Mouse (Mus musculus): ENCODE results near the gene Scn4a.
"Not testable (repeated sequence)": the region's sequence is repeated elsewhere in the genome, so short reads cannot be mapped to it uniquely, and the experiment has no call there.

The Scn4a gene

DNA sequence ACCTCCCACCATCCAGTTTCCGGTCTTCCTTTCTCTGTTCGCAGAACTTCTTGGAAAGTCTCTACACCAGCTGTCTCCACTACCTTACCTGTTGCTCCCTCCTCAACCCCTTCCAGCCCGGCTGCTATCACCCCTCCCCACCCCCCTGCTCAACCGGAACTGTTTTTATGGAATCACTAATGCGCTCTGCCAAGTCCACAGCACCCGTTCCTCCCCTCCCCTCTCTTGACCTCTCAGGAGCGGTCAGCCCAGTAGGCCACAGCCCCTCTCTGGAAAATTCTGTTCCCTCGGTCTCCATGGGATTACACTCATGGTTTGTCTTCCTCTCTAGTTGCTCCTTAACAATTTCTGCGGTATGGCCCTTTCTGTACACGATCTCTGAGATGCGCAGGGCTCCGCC is at the start of gene Scn4a:
Scn4a (minus strand) TSS at position 101 of the 400 bp plus-strand sequence.
- no peak for DNase-seq (ENCODE audit: low read depth, low spot score)

DNA sequence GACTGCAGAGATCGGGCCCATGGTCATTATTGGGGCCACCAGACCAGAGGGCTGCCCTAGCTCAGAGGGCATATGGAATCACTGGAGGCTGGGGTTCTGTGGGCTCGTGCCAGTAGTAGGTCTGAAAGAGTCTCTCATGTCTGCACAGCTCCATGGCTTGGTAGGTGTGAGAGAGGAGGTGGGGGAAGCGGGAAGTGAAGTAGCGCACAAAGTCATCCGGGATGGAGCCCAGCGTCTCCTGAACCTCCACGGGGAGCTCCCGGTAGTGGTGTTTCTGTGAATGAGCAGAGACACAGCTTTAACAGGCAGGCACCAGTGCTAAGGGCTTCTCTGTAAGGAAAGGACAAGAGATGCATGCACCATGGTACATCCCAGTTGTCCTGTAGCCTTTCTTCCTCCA is 45.4 kb upstream of the Scn4a start:
- DNase-seq (ENCODE audit: low read depth, low spot score) = no peak

DNA sequence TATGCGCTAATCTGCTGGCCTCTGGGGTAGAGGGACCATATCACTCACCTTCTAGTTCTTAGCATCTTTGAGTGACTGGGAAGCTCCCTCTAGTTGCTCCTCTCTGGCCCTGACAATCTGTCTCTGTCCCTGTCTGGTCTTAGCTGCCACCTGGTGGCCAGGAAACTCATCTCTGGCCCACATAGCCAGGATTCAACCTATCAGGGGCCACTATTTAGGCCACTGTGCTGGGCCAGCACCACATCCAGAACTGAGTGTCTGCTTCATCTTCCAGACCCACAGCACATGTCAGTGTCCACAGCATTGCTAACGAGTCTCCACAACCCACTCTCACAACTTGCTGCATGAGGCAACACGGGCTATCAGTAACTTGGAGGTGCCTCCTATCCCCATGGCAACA is 44.6 kb upstream of the Scn4a start:
- no peak for DNase-seq (ENCODE audit: low read depth, low spot score)

DNA sequence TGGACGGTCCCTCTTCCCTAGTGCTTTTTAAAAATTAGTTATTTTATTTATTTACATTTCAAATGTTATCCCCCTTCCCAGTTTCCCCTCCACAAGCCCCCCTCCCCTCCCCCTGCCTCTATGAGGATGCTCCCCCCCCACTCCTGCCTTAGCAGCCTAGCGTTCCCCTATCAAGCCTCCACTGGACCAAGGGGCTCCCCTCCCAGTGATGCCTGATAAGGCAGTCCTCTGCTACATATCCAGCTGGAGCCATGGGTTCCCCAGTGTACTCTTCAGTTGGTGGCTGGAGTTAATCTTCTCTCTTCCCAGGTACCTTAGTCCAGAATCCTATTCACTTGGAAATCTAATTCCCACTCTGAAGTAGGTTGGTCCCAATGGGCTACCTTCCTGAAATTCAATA is 41.0 kb upstream of the Scn4a start:
- DNase-seq (ENCODE audit: low read depth, low spot score) = not testable (repeated sequence)

DNA sequence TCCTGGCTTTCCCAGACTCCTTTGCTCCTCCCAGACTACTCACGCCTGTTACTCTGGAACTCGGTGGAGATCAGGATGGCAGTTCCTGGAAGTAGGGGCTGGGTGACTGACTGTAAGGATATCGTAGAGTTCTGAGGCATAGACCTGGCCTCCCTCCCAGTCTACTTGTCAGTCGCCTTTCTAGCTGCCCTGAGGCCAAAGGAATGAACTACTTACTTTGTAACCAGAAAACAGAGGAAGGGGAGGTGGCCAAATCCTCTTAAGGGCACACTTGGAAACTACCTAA is 40.2 kb upstream of the Scn4a start:
- DNase-seq (ENCODE audit: low read depth, low spot score) = no peak

DNA sequence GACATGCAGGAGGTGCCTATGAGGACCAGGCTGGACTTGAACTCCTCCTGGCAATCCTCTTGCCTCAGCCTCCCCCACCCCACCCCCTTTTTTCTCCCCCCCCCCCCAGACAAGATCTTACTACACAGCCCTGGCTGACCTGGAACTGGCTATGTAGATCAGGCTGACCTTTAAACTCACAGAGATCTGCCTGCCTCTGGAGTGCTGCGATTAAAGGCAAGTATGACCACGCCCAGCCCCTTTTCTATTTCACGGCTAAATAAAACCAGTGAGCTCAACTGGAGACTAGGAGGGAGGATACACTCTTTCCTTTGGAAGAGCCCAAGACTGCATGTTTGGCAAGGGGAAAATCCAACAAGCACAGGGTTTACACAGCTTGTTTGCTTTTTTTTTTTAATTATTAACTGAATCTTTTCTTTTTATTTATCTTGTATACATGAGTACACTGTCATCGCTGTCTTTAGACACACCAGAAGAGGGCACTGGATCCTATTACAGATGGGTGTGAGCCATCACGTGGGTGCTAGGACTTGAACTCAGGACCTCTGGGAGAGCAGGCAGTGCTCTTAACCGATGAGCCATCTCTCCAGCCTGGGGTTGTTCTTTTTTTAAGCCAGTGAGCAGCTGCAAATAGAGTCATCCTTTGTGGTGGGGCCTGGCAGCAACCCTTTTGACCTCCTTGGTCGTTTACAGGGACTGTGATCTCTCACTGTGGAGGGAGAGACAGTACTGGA is 39.7 kb upstream of the Scn4a start:
- DNase-seq (ENCODE audit: low read depth, low spot score) = no peak

DNA sequence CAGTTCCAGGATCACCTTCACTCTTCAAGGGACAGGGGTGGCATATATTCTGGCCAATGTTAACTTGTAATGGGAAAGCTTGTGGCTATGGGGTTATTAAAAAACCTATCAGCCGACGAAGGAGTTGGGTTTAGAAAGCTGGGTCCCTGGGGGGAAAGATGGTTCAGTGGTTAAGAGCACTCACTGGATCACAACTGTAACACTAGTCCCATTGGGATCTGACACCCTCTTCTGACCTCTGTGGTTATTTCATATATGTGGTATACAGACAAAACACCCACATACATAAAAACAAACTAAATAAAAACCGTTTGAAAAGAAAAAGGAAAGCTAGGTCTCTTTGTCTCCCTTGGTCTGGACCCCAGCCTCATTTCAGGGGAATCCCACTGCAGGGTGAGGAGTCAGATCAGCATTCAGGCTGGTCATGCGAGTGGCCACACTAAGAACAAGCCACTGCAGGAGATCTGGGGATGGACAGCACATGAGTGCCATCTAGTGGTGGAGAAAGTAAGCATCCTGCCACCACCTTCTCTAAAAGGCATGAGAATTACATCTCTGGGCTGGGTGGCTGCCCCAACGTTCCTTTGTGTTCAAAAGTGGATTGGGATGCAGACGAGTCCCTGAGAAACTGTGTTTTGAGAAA is 38.6 kb upstream of the Scn4a start:
- DNase-seq (ENCODE audit: low read depth, low spot score) = peak; percentile 34

DNA sequence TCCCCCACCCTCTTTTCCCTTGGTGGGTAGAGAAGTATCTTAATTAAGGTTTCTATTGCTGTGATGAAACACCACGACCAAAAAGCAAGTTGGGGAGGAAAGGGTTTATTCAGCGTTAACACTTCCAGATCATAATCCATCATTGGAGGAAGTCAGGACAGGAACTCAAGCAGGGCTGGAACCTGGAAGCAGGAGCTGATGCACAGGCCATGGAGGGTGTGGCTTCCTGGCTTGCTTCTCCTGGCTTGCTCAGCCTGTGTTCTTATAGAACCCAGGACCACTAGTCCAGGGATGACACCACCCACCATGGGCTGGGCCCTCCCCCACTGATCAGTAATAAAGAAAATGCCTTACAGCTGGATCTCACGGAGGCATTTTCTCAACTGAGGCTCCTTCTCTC is 37.7 kb upstream of the Scn4a start:
- no peak for DNase-seq (ENCODE audit: low read depth, low spot score)

DNA sequence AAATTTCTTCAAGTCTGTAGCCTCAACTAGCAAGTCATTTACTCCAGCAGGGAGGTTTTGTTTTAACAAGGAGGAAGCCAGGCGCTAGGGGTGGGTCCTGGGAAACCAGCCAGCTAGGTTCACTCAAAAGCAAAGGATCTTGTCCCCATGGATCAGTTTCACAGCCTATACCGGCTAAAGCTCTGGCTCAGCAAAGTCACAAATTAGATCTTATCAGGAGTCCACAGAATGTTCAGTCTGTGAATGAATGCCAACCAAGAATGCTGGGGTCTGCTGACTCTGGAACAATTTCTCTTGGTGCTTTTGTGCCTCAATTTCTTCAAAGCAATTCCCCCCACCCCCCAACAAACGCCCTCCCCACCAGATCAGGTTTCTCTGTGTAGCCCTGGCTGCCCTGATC is 36.5 kb upstream of the Scn4a start:
- DNase-seq (ENCODE audit: low read depth, low spot score) = no peak

DNA sequence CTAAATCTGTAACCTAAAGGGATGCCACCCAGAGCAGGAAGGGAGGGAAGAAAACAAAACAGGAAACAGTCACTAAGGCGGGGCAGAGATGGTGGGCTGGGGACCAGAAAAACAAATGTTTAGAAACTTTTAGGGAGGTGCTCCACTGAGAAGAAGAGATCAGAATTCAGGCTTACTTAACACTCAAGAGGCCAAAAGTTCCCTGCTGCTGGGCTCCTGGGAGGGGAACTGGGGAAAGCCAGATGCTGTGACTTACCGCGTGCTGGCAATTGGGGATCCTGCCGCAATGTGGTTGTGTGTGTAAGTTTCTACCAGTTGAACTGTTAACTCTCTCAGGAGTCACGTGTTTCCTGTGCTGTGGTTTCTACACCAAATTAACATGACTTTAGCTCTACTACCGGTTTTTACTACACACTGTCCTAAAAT is 34.7 kb upstream of the Scn4a start, which contains the start of gene Icam2:
Icam2 (minus strand) TSS at position 285 of the 426 bp plus-strand sequence.
- no peak for DNase-seq (ENCODE audit: low read depth, low spot score)

DNA sequence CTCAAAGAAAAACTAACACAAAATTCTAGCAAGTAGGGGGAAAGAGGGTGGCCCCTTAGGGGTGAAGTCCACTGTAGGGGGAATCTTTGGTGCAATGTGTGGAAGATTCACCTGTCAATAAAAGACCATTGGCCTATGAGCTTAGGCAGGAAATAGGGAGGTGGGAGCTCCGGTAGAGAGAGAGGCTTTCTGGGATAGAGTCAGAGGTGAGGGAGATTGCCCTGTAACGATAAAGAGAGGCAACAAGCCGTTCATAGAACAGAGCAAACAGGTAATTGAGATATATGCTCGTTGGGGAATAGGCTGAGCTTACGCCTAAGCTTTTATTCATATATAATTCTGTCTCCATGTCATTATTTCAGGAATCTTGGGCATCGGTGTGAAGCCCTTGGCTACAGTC is 33.9 kb upstream of the Scn4a start:
- DNase-seq (ENCODE audit: low read depth, low spot score) = no peak

DNA sequence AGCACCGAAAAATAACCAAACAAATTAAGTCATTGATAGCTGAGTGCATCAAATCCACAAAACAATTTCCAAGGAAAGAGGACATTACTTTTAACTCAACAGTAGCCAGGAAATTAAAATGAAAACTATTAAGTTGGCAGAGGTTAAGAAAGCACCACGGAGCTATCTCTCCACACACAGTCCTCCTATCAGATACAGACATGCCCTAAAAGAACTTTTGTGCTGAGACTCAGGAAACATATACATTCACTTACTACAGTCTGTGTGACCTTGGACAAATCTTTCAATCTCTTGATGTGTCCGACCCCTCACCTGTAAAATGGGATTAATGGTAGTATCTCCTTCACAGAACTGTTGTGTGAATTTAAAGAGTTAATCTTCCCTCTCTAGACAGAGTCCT is 33.3 kb upstream of the Scn4a start:
- DNase-seq (ENCODE audit: low read depth, low spot score) = no peak

DNA sequence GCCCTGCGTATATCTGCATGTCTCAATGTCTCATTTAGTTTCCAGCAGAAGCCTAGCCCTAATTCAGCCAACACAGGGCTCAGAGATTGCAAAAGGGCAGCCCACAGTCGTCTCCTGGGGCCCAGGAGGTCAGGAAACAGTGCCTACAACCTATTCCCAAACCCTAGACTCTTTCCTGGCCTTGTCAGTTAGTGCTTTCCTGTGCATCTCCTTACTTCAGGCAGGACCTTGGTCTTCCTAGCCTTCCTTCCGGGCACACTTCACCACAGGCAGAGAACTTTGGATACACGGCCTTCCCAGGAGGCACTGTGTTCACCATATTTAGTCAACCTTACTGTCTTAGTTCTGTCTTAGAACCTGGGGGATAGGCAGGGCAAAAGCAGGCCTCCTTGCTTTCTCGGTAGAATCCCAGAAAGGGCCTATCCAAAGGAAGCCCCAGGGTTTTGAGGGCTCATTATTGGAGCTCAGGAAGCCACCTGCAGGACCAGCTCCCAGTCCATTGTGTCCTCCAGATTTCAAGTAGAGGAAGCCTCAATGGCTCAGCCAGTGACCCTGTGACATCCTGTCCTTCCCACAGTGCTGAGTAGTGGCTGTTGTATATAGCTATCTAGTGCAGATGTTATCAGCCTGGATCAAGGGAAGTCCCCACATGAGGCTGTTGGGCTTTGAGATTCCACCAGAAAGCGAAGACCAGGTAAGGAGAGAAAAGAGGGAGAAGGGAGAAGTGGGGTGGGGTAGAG is 30.1 kb upstream of the Scn4a start:
- DNase-seq (ENCODE audit: low read depth, low spot score) = no peak

DNA sequence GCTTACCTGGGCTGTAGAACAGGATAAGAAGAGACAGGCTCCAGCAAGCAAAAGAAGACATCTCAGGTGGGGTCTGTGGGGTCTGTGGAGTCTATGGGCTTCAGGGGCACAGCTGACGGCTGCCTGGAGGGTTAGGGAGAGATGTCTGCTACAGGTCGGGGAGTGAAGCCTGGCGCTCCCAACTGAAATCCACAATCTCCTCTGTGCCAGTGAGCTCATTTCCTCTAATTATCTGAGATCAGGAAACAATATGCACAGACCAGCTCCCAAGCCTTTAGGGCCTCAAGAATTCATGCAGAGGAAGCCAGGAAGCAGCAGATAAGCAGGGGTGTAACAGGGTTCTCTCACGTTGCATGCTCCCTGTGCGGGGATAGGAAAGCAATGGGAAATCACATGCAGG is 29.3 kb upstream of the Scn4a start:
- no peak for DNase-seq (ENCODE audit: low read depth, low spot score)

DNA sequence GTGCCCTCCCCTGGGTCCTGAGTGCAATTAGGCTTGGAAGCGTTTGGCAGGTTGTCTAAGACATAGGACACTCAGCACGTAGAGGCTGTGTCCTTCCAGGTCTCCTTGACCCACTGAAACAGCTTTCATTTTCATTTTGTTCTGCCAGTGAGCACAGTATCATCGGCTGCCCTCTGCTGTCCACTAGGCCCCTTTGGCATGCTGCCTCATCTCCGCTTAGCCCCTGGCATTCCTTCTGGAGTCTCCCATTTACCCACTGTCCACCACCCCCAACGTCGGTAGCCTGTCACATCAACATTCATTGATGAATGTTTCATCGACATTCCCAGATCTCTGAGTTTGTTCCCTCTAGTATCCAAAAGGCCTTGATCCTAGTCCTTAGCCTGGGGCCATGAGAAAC is 28.8 kb upstream of the Scn4a start:
- no peak for DNase-seq (ENCODE audit: low read depth, low spot score)

DNA sequence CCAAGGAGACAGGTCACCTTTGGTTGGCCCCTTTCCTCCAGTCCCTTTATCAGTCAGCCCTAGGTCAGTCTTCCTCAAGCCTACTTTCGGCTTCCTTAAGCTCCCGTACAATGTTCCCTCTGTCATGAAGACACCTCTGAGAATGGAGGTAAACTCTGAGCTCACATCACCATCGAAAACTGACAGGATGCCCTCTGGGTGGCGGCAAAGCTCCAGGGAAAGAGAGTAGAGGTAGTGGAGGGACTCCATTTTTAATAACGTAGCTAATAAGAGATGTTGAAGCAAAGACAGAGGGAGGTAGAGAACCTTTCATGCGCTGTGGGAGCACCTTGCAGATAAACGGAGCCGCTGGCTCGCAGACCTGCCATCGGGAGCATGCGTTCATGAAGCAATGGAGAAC is 27.9 kb upstream of the Scn4a start:
- DNase-seq (ENCODE audit: low read depth, low spot score) = no peak

DNA sequence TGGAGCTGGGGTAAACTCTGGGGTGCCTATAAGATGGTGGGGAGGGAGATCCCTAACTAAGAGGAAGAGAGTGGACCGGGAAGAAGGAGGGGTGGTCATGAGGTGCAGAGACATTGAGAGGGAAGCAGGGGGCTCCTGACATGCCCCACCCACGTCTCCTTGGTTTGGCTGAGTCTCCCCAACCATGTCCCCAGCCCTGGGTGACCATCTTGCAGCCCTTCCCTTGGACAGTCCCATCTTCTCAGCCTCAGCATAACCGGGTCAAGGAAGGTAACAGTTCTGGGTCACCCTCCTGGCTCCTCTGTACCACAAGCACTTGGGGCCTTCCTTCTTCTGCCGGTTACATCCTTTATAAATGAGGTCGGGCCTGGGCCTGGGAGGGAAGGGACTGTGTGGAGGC is 21.9 kb upstream of the Scn4a start:
- DNase-seq (ENCODE audit: low read depth, low spot score) = no peak

DNA sequence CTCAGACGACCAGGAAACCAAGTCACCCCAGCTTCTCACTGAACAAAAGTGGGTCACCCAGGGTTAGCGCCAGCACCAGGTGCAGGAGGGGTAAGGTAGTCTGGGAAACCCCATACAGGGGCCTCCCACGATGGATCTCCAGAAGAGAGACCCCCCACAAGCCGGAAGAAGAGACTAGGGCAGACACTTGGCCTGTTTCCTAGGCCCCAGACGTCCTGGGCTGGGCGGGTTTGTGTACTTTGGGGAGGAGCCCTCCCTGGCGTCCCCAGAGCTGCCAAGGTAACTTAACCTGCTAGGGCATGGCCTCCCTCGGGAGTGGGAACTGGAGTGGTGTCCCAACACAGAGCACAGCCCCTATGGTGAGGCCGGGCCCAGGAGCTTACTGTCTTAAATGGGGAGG is 21.5 kb upstream of the Scn4a start:
- no peak for DNase-seq (ENCODE audit: low read depth, low spot score)

DNA sequence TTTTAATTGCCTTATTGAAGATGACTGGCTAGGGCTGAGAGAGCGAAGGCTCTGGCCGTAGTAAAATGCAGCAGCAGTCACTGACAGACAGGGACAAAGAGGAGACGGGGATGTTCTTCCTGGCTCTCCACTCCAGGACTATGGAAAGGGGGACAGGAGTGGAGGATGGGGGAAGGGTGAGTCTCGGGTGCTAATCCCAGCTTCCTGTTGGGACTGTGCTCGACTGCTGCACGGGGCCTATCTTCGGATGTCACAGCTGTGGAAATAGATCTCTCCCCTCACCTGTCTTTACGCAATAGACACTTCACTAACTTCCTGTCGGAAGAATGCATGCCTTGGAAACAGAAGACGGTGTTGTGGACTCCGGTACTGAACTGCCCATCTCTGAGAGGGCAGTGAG is 20.9 kb upstream of the Scn4a start:
- DNase-seq (ENCODE audit: low read depth, low spot score) = no peak

DNA sequence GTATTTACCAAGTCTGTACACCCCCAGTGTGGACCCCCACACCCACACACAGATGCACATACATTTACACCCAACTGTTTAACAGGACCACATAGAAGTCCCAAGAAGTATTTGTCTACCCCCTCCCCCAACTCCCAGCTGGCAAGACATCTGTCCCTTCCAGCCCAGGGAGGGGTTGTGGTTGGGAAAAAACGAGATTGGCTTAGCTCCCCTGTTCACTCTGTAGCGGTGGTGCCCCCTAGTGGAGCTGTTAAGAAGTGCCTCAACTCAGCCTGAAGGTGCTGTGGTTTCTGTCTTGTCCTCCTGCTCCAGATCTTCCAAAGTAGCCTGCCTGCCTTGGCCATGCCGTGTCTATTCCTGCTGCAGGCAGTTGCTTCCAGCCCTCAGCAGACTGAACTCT is 13.2 kb upstream of the Scn4a start:
- peak; percentile 4 for DNase-seq (ENCODE audit: low read depth, low spot score)

DNA sequence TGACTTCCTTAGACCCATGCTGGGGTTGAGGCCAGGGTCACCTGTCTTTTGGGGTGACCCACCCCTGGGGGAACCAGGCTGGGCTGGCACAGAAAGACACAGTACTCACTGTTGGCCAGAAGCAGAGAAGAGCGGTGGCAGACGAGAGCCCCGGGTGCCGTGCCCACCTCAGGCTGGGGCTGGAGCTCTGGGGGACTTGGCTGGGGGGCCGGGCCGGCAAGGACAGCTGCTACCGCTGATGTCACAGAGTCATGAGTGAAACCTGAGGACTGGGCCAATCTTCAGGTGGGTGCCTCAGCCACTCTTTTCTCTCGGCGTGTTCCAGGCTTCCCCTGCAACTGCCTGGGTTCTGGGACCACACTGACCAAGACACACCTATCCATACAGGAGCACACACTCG is 12.3 kb upstream of the Scn4a start, which contains the start of gene Prr29:
Prr29 (plus strand) TSS at position 107 of the 400 bp plus-strand sequence.
- no peak for DNase-seq (ENCODE audit: low read depth, low spot score)

DNA sequence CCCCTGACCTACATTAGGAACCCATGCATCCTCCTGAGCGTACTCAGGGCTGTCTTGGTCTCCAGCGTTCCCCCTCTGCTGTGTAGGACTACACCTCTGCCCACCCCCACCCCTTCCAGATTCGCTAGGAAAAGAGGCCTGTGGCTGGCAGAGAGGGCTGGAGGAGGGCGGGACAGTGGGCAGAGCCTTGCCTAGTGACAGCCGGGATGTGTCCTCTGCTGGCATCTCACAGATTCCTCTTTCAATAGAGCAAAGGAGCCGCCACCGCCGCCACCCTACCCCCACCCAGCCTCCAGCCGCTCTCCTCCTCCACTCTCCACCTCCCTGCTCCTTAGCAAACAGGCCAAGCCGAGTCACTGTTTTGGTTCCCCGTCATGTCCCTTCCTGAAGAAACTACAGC is 11.6 kb upstream of the Scn4a start:
- DNase-seq (ENCODE audit: low read depth, low spot score) = no peak

DNA sequence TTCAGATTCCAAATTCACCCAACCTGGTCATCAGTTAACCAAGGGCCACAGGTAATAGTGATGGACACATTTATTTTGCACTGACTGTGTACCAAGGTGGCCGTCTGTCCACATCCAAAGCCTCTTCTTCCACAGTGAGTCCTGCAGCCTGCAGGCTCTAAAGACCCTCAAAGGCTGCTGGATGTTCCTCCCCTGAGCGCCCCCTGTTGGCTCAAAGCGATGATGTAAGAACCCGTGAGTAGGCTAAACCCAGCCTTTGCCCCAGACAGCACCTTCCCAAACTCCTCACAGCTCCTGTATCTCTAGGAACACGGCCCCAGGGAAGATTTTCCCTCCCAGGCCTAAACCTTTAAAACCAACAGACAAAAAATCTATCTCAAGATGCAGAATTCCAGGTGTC is 6.3 kb upstream of the Scn4a start:
- no peak for DNase-seq (ENCODE audit: low read depth, low spot score)
